Mouse (Mus musculus) C2C12 (cell line): ENCODE measurements around the gene Ptpn22. TPM values are rescaled to one million over a fixed set of nuclear protein-coding genes. Genes with fewer than 3 reads are reported as not detected.

Experiments
- H3K27me3 ChIP-seq: one replicate; pipeline ENCODE4 v1.6.1; 2011; ENCODE audit not compliant: control insufficient read depth, insufficient read depth, insufficient read length
- H3K36me3 ChIP-seq: one replicate; pipeline ENCODE4 v1.6.1; 2011; ENCODE audit not compliant: control insufficient read depth, insufficient read depth
- H3K4me3 ChIP-seq: one replicate; pipeline ENCODE4 v1.5.1; 2011; ENCODE audit warnings: mild to moderate bottlenecking, control low read depth; ENCODE audit not compliant: poor library complexity, insufficient read depth, severe bottlenecking
- H3K79me2 ChIP-seq: one replicate; pipeline ENCODE4 v1.6.1; 2011; ENCODE audit not compliant: control insufficient read depth, insufficient read depth
- H3K79me3 ChIP-seq: one replicate; pipeline ENCODE4 v1.6.1; 2011; ENCODE audit warnings: low read depth, control low read depth
- H3ac ChIP-seq: one replicate; pipeline ENCODE3; 2011; ENCODE audit warnings: low read depth; ENCODE audit not compliant: control insufficient read depth, insufficient read length
- CEBPB ChIP-seq: IDR thresholded peaks from one replicate; pipeline ENCODE4 v1.6.1; 2011; ENCODE audit warnings: low read depth, mild to moderate bottlenecking, control low read depth, moderate library complexity
- CTCF ChIP-seq: IDR thresholded peaks from one replicate; pipeline ENCODE4 v1.5.1; 2011; ENCODE audit not compliant: control insufficient read depth, insufficient read depth, insufficient read length
- FOSL1 ChIP-seq: IDR thresholded peaks from one replicate; pipeline ENCODE4 v1.8.0; 2011; ENCODE audit warnings: mild to moderate bottlenecking, low read length; ENCODE audit not compliant: poor library complexity, insufficient read depth, severe bottlenecking
- MAX ChIP-seq: IDR thresholded peaks from one replicate; pipeline ENCODE4 v1.6.1; 2011; ENCODE audit warnings: mild to moderate bottlenecking, control low read depth
- MYOD1 ChIP-seq: IDR thresholded peaks from one replicate; pipeline ENCODE4 v1.6.1; 2011; ENCODE audit warnings: low read depth; ENCODE audit not compliant: control insufficient read depth, insufficient read length
- MYOG ChIP-seq: IDR thresholded peaks from one replicate; pipeline ENCODE4 v1.6.1; 2011; ENCODE audit not compliant: control insufficient read depth, insufficient read length; ENCODE audit errors: extremely low read depth
- USF1 ChIP-seq: IDR thresholded peaks from one replicate; pipeline ENCODE4 v1.6.1; 2011; ENCODE audit warnings: low read depth, mild to moderate bottlenecking, control low read depth, moderate library complexity
- polyA plus RNA-seq: library from polyadenylated mRNA; unstranded; fragments of >200 nt; fragmentation: generic; extraction: Trizol; gene quantifications from one replicate; pipeline ENCODE4 v1.2.1, GENCODE M21; 2012; ENCODE audit warnings: missing spikeins

Ptpn22 gene
- polyA plus RNA-seq, 1 experiment = 1.8 TPM

DNA sequence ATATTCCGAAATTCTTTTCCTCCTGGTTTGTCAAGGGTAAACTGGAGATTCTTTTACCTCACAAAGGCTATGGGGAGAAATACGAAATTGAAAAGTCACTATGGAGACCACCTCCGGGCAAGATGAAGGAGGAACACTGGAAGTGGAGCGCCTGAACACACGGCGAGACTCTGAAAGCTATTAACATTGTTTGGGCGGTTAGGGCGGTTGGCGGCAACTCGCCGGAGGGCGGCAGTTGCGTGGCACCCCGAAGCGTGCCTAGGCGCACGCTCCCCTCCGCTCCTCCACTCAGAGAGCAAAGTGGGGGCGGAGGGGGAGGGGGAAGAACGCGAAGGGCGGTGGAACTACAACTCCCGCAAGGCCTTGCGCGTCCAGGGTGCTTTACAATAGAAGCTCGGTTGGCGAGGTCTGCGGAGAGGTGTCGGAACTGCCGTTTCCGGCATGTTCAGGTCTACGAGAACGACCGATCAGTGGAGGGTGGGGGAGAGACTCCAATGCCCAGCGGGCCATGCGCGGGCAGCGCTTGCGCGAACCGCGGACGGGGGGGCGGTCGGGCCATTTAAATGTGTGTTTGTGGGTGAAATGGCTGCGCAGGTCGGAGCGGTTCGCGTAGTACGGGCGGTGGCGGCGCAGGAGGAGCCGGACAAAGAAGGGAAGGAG, 54.5 kb downstream of the Ptpn22 start, which contains the start of gene Rsbn1:
TSS of gene Rsbn1 (plus strand) at position 111 of the 660 bp plus-strand sequence.
- H3K36me3 ChIP-seq = no peaks in the 10 kb centered on the region
- H3ac ChIP-seq = peak within 1 kb of the TSS; percentile 83
- peak; percentile 94 for TF ChIP-seq MAX
- no peak for TF ChIP-seq CTCF
- no peak for TF ChIP-seq MYOD1
- TF ChIP-seq CEBPB = no peak
- TF ChIP-seq FOSL1 = no peak
- peak within 1 kb of the TSS; percentile 89 for H3K4me3 ChIP-seq
- no peaks in the 10 kb centered on the region for H3K27me3 ChIP-seq
- peaks cover 46% of the 10 kb centered on the region for H3K79me2 ChIP-seq
- H3K79me3 ChIP-seq = peaks cover 37% of the 10 kb centered on the region

DNA sequence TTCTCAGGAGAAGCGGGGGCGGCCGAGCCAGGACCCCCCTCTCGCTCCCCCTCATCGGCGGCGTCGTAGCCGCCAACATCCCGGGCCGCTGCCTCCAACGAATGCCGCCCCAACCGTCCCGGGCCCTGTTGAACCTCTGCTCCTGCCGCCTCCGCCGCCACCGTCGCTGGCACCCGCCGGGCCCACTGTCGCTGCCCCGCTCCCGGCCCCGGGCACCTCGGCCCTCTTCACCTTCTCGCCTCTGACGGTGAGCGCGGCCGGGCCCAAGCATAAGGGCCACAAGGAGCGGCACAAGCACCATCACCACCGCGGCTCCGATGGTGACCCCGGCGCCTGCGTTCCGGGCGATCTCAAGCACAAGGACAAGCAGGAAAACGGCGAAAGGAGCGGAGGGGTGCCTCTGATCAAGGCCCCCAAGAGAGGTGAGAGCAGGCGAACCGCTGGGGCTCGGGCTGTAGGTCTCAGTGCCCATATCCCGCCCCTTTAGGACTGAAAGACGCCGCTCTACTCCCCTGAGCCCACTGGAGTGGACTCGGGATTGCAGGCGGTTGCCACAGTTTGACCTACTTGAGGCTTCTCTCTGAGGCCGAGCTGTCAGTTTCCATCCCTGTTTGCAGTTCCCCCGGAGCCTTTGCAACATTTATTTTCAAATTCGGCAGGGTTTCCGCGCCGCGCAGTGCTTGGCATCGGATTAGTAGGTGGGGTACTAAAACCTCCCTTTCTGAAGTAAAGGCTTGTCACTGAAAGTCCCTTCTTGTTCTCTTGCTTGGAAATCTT, 55.3 kb downstream of the Ptpn22 start:
- TF ChIP-seq CTCF (no peak), MYOG (no peak), FOSL1 (no peak), MAX (no peak), CEBPB (no peak), USF1 (no peak), MYOD1 (no peak)

DNA sequence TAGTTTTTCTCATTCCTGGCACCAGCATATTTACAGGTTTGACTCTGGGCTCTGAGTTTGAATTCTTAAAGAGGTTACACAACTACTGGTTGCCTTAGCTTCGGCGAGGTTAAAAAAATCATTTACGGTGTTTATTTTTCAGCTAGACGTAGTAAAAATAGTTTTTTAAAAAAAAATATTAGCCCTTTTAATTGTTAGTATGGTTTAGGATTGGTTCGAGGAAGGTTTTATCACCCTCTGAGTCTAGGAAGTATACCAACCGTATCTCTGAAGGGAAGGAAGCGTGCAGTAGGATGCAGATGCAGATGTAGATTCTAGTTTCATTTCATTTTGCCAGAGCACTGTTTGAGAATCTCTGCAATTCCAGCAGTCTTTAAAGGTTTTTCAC, 55.9 kb downstream of the Ptpn22 start:
- Histone ChIP-seq H3K27me3 (no peaks in the 10 kb centered on the region), H3ac (peak overlapping the region; percentile 83), H3K79me2 (peaks cover 60% of the 10 kb centered on the region), H3K79me3 (peaks cover 50% of the 10 kb centered on the region), H3K4me3 (peak overlapping the region; percentile 89), H3K36me3 (peaks cover 6% of the 10 kb centered on the region)
- no peak for TF ChIP-seq MYOD1
- no peak for TF ChIP-seq CTCF
- TF ChIP-seq MYOG = no peak

More for the DNA sequence above, 55.3 kb downstream of the Ptpn22 start:
- Histone ChIP-seq H3K79me2 (peaks cover 54% of the 10 kb centered on the region), H3K79me3 (peaks cover 45% of the 10 kb centered on the region), H3K4me3 (peak overlapping the region; percentile 89), H3ac (peak overlapping the region; percentile 83), H3K36me3 (peaks cover 3% of the 10 kb centered on the region), H3K27me3 (no peaks in the 10 kb centered on the region)

DNA sequence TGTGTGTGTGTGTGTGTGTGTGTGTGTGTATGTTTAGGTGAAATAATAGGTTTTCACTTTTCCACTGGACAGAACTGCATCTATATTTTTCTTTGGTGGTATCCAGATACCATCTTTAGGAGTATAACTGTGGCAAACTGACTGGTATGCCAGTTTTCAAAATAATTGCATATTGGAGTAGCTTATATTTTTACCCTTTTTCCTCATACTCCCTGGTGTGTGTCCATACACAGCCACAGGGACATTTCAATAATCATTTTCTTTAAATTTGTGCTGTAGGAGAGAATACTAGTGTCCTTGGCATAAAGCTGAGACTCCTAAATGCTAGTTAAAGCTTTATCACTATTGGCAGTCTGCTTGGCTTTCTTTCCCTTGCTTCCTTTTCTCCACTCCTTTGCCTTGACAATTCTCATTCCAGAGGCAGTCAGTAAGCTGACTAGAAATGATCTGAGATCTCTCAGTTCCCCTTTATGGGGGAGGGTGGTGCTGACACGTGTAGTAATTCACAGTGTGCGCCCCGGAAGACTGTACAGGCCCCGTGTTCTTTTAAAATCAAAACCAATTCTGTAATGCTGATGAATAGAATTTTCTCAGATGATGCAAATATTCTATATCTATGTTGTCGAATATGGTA, 56.7 kb downstream of the Ptpn22 start:
- no peak for TF ChIP-seq MYOD1
- no peak for TF ChIP-seq MYOG
- TF ChIP-seq MAX = no peak
- TF ChIP-seq USF1 = no peak
- TF ChIP-seq CEBPB = no peak
- no peak for TF ChIP-seq FOSL1
- H3ac ChIP-seq = peak overlapping the region; percentile 56
- H3K79me2 ChIP-seq = peaks cover 68% of the 10 kb centered on the region
- H3K4me3 ChIP-seq = peak overlapping the region; percentile 89
- peaks cover 58% of the 10 kb centered on the region for H3K79me3 ChIP-seq
- H3K27me3 ChIP-seq = no peaks in the 10 kb centered on the region
- H3K36me3 ChIP-seq = peaks cover 9% of the 10 kb centered on the region

DNA sequence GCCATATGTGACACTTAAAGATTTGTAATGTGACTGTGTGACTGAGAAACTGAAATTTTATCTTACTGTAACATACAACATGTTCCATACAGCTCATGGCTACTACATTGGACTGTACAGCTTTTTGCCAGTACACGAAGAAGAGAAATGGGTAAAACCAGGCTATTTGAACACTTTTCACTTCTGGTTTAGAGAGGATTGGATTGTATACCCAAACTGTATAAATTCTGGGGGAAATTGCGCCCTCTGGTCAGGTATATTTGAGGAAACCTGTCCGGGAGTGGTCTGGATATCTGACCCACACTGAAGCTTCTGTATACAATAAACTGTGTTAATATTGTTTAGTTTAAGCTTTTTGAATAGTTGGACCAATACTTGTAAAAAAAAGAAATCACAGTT, 57.2 kb downstream of the Ptpn22 start:
- H3K27me3 ChIP-seq = no peaks in the 10 kb centered on the region
- TF ChIP-seq MYOG (no peak), USF1 (no peak), FOSL1 (no peak), MYOD1 (no peak), MAX (no peak), CTCF (no peak), CEBPB (no peak)
- H3K36me3 ChIP-seq = peaks cover 9% of the 10 kb centered on the region
- H3K79me2 ChIP-seq = peaks cover 73% of the 10 kb centered on the region
- peaks cover 63% of the 10 kb centered on the region for H3K79me3 ChIP-seq
- no peak overlapping the region for H3ac ChIP-seq
- peak overlapping the region; percentile 89 for H3K4me3 ChIP-seq
